Mouse (Mus musculus) embryonic fibroblast, embryonic 13.5 days (primary cell): Measurements from ENCODE around the gene Phf5a.

ENCODE experiments used
- CTCF ChIP-seq: IDR thresholded peaks from 2 replicates; pipeline ENCODE4 v1.5.1; 2011; ENCODE audit warnings: mild to moderate bottlenecking, control low read depth, low read length, moderate library complexity, borderline replicate concordance; ENCODE audit not compliant: insufficient read depth
- POLR2A ChIP-seq: IDR thresholded peaks from 2 replicates; pipeline ENCODE4 v1.6.1; 2011; ENCODE audit warnings: low read depth, mild to moderate bottlenecking, control low read depth, low read length, moderate library complexity

- TF ChIP-seq CTCF = no peak
- no peak for TF ChIP-seq POLR2A
These were observed 34.5 kb downstream of the Phf5a start for GRCm38 (mm10) chr15:81836966-81837920.
